Mouse (Mus musculus): ENCODE results near the gene Erp29.

DNA sequence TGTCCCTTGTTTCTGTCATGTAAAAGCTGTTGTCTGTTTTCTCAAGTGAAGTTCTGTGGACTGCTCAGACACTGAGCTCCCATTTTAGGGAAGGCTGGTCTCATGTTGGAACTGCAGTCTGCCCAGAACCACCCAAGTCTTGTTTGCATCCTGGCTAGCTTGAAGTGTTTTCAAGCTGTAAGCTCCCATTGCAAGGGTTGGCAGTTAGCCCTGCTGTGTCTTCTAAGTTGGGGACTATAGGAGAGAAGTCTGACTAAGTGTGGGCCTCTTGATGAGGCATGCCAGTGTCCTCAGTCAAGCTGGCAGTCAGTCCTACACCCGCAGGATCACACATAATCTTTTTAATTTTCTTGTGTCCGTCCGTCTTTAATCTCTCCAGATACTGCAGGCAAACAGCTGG, 23.4 kb downstream of the Erp29 start:
- no peak for TF ChIP-seq EP300 (IDR thresholded peaks at IDR 0.05; ENCODE audit: low read length)
- TF ChIP-seq HCFC1 (IDR thresholded peaks at IDR 0.05; ENCODE audit: low read depth, low read length), result no peak
- no peak for TF ChIP-seq CHD1 (IDR thresholded peaks at IDR 0.05; ENCODE audit: low read depth, low read length)
- no peak for TF ChIP-seq MAFK (IDR thresholded peaks at IDR 0.05; ENCODE audit: insufficient replicate concordance, low read length)
- no peak for TF ChIP-seq SIN3A (IDR thresholded peaks at IDR 0.05; ENCODE audit: low read length)
- TF ChIP-seq CTCF (conservative IDR thresholded peaks at IDR 0.05 in 1 of 2, IDR thresholded peaks at IDR 0.05 in 1 of 2; ENCODE audit: low read depth in 2 of 2, low read length in 2 of 2), result no peak
- TF ChIP-seq POLR2AphosphoS2 (IDR thresholded peaks at IDR 0.05; ENCODE audit: low read depth, low read length), result no peak
